Mouse (Mus musculus): ENCODE data around the gene Nars2. TPM values are rescaled to one million over a fixed set of nuclear protein-coding genes. Genes with fewer than 3 reads are reported as not detected.

Gene Nars2
- polyA plus RNA-seq, 1 experiment from 2014 or later: 16.6 TPM

DNA sequence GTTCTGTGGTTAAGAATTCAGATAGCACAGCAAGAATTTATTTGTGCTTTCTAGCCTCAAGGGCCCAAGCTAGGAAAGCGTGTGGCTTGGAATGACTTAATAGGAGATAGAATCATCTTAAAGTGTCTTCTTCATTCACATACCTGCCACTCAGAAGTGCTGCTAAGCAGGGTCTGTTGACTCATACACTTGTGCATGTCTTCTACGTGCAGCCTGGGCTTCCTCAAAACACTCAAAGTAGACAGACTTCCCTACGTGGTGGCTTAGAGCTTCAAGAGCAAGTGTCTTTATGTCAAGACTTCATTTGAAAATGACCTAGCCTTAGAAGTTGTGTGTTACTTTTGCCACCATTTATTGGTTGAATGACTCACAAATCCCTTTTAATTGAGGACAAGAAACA lies 142.9 kb downstream of the Nars2 start:
- H3K4me2 ChIP-seq: no peak overlapping the region
- no peak overlapping the region for H3K27ac ChIP-seq (replicated peaks)
- ATAC-seq (ENCODE audit: extremely low read depth, insufficient number of reproducible peaks, low FRiP score, low TSS enrichment): no peak
- peaks cover 8% of the 10 kb centered on the region for H3K4me1 ChIP-seq
- H3K9me3 ChIP-seq: no peaks in the 10 kb centered on the region
- H3K36me3 ChIP-seq: peaks cover 3% of the 10 kb centered on the region
- WGBS: 64% methylated on average over 3 of the region's 3 CpGs
- H3K27me3 ChIP-seq (replicated peaks): no peaks in the 10 kb centered on the region
- H3K4me3 ChIP-seq: no peak overlapping the region
- no peak overlapping the region for H3K9ac ChIP-seq

GRCm38 (mm10) chr7:97108119-97108518 lies 156.8 kb downstream of the Nars2 start:
- Histone ChIP-seq H3K4me2 (no peak overlapping the region), H3K27ac (replicated peaks) (no peak overlapping the region), H3K9me3 (no peaks in the 10 kb centered on the region), H3K9ac (no peak overlapping the region), H3K4me3 (no peak overlapping the region), H3K36me3 (no peaks in the 10 kb centered on the region), H3K4me1 (peaks cover 22% of the 10 kb centered on the region), H3K27me3 (replicated peaks) (no peaks in the 10 kb centered on the region)
- WGBS: 80% methylated on average over 3 of the region's 3 CpGs
- no peak for ATAC-seq (ENCODE audit: extremely low read depth, insufficient number of reproducible peaks, low FRiP score, low TSS enrichment)

Other genes with a start within 250 kb of the Nars2 start
- 7.1 and 7.4 TPM in 2 replicates for gene Gab2, start 130.1 kb downstream of the Nars2 start, polyA plus RNA-seq (2015; fragmentation: Nextera tagmentation; extraction: Ambion mirVana)

Data from heart, embryonic 13.5 days (tissue).